Mouse (Mus musculus) ovary, adult 18-20 months (tissue): Measurements from ENCODE around the gene Rbpms2.

ENCODE experiments used
- DNase-seq: peaks from one replicate; pipeline ENCODE4 v3.0.0; 2022; ENCODE audit warnings: low spot score, mixed read lengths

Rbpms2 gene

DNA sequence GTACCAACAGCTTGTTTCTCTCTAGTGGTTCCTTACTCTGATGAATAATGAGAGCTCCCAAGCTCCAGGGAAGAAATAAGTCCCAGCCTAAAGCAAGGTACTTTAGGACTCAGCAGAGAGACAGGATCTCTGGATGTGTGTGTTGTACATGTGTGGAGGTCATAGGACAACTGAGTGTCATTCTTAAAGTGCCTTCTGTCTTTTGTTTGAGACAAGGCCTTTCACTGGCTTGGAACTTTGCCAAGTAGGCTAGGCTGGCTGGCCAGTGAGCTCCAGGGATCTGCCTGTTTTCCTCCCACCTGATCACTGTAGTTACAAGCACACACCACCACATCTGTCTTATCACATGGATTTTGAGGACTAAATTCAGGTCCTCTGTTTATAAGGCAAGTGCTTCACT lies 66.9 kb downstream of the Rbpms2 start:
- DNase-seq: no peak

DNA sequence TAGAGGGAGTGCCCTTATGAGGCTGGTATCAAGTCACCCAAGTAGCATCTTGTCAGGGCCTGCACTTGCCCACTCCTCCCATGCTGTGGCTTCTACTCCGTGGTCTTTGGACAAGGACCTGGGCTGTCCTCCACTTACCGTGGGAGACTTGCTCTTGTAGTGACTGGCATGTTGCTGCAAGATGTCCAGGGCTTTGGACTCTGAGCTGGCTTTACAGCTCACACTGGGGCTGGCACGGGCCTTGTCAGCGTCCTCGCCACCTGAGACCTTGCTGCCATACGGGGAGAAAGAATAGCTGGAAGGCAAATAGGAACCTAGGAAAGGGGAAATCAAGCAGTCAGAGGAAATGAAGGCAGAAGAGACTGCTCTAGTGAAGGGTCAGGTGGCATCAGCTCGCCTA lies 67.9 kb downstream of the Rbpms2 start:
- no peak for DNase-seq

DNA sequence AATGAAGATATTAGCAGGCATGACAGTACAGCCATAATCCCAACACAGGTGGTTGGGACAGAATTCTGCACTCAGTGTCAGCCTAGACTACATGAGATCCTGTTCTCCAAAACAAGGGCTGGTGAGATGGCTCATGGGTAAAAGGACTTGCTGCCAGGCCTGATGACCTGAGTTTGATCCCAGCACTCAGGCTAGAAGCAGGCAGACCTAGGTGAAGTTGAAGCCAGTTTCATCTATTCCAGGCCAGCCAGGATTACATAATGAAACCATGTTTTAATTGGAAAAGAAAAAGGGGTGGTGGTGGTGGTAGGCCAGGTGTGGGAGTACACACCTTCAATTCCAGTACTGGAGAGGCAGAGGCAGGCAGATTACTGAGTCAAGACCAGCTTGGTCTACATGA lies 68.5 kb downstream of the Rbpms2 start:
- no peak for DNase-seq

DNA sequence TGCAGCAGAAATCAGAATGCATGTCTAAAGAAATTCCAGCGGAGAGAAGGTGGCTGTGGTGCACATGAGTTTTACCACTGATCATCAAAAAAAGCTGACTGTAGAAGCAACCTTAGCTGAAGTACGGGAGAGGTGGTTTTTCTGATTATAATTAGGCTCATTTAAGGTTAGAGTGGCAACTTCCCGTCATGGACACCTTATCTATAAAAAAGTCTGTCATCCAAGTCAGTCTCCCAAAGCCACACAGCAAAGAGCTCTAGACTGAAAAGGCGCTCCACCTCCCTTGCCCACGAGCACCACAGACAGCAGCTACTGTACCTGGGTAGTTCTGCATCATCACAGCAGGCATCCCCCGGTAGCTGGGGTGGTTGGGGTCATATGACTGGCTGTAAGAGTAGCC lies 71.1 kb downstream of the Rbpms2 start:
- DNase-seq: no peak

DNA sequence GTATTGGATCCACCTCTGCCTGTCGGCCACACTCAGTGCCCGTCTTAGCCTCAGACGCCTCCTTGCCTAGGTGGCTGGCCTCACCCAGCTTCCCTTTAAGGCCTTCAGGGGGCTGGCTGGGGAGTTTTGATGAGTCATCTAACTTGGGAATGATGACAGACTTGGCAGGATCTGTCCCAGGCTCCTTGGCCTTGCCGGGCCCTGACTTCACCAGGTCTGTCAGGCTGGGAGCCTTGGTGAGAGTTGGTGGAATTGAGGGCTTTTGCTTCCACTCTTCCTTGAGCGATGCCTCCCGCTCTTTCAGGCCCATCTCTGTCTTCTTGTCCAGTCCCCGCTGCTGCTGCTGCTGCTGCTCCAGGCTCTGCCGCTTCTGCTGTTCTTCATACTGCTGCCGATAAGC lies 72.8 kb downstream of the Rbpms2 start:
- no peak for DNase-seq

DNA sequence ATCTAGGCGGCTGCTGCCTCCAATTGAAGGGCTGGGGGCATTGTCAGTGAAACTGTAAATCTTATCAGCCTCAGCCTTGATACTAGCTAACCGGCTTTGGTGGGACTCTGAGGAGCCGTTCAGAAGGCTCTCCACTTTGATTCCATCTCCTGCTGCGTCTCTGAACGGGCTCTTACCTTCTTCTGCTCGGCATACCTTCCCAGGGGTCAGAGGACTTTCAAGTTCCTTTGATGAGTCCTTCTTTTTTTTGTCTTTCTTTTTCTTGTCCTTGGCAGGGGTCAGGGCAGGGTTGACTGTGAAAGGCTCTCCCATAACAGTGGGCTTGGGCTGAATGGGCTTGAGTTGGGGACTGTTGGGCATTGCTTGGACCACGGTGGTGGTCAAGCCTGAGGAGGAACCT lies 73.8 kb downstream of the Rbpms2 start:
- no peak for DNase-seq

DNA sequence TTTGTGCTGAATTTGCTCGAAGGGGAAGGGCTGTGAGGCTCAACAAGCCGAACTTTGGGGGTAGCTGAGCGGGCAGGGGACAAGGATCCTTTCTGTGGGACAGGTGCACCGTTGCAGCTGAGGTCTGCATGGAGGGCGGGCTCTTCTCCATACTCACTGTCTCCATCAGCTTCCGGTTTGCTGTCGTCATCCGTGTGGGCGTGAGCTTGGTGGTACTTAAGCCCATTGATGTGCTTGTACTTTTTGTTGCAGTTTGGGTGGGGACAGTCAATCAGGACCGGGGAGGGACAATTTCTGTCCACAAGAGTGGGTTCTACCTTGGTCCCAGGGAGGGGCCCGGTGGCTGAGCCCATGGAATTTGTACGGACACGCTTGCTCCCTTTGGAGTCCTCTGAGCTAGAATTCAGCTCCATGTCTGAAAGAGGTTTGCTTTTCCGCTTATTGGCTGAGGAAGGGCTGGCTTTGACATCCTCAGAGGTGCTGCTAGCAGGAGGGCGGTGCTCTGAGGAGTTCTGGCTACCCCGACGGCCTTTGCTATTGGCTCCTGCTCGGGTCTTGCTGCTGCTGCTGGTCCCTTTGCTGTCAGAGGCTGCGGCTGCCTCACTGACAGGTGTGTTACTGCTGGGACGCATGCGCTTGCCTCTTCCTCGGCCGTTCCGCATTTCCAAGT lies 74.6 kb downstream of the Rbpms2 start:
- DNase-seq: no peak
